Mouse (Mus musculus): ENCODE data around the gene Golph3l. TPM values are rescaled to one million over a fixed set of nuclear protein-coding genes. Genes with fewer than 3 reads are reported as not detected.

Golph3l gene
- polyA plus RNA-seq, 1 experiment from 2014 or later = 25.6 TPM

- H3K4me1 ChIP-seq (ENCODE audit: control insufficient read depth, insufficient read depth, low read depth, low read length) = peaks cover 29% of the 10 kb centered on the region
- peak; percentile 97 for ATAC-seq
- H3K27me3 ChIP-seq (replicated peaks; ENCODE audit: control insufficient read depth, insufficient read depth, low read length) = no peaks in the 10 kb centered on the region
- H3K27ac ChIP-seq (ENCODE audit: low read depth, low read length) = peak within 1 kb of the TSS; percentile 99
- peak within 1 kb of the TSS; percentile 57 for H3K4me3 ChIP-seq (ENCODE audit: low read length)
- peak within 1 kb of the TSS; percentile 84 for H3K9ac ChIP-seq (ENCODE audit: low read depth, low read length)
- H3K9me3 ChIP-seq (ENCODE audit: control insufficient read depth, low read length) = no peaks in the 10 kb centered on the region
- peaks cover 3% of the 10 kb centered on the region; the same call in 1 of the 2 replicates for H3K36me3 ChIP-seq (ENCODE audit: control insufficient read depth, insufficient read depth, low read length)
- peak within 1 kb of the TSS; percentile 94 for H3K4me2 ChIP-seq (ENCODE audit: low read length)
- under 1% methylated on average over 39 of the region's 43 CpGs for WGBS
Observed at GRCm38 (mm10) chr3:95658236-95658867, 69.6 kb downstream of the Golph3l start, which contains the start of gene Mcl1. Mcl1 (plus strand) TSS chr3:95658788.

GRCm38 (mm10) chr3:95658868-95659712 lies 70.4 kb downstream of the Golph3l start:
- peak overlapping the region; percentile 57 for H3K4me3 ChIP-seq (ENCODE audit: low read length)
- H3K27me3 ChIP-seq (replicated peaks; ENCODE audit: control insufficient read depth, insufficient read depth, low read length) = no peaks in the 10 kb centered on the region
- under 1% methylated on average over 95 of the region's 113 CpGs for WGBS
- peaks cover 34% of the 10 kb centered on the region for H3K4me1 ChIP-seq (ENCODE audit: control insufficient read depth, insufficient read depth, low read depth, low read length)
- H3K36me3 ChIP-seq (ENCODE audit: control insufficient read depth, insufficient read depth, low read length) = peaks cover 3% of the 10 kb centered on the region; the same call in 1 of the 2 replicates
- H3K9me3 ChIP-seq (ENCODE audit: control insufficient read depth, low read length) = no peaks in the 10 kb centered on the region
- H3K4me2 ChIP-seq (ENCODE audit: low read length) = peak overlapping the region; percentile 94
- peak overlapping the region; percentile 84 for H3K9ac ChIP-seq (ENCODE audit: low read depth, low read length)
- H3K27ac ChIP-seq (ENCODE audit: low read depth, low read length) = peak overlapping the region; percentile 99
- peak; percentile 83 for ATAC-seq

- Histone ChIP-seq H3K4me1 (ENCODE audit: control insufficient read depth, insufficient read depth, low read depth, low read length) (peaks cover 34% of the 10 kb centered on the region), H3K9me3 (ENCODE audit: control insufficient read depth, low read length) (no peaks in the 10 kb centered on the region), H3K36me3 (ENCODE audit: control insufficient read depth, insufficient read depth, low read length) (peaks cover 5% of the 10 kb centered on the region; the same call in 1 of the 2 replicates), H3K4me2 (ENCODE audit: low read length) (peak overlapping the region; percentile 94), H3K4me3 (ENCODE audit: low read length) (peak overlapping the region; percentile 57), H3K27ac (ENCODE audit: low read depth, low read length) (peak overlapping the region; percentile 99), H3K9ac (ENCODE audit: low read depth, low read length) (peak overlapping the region; percentile 84), H3K27me3 (replicated peaks; ENCODE audit: control insufficient read depth, insufficient read depth, low read length) (no peaks in the 10 kb centered on the region)
- no peak for ATAC-seq
- 3% methylated on average over 8 of the region's 8 CpGs for WGBS
Observed at GRCm38 (mm10) chr3:95659948-95660347, 71.2 kb downstream of the Golph3l start.

- H3K9ac ChIP-seq (ENCODE audit: low read depth, low read length) = peak overlapping the region; percentile 84
- WGBS = 49% methylated on average over 2 of the region's 2 CpGs
- H3K4me2 ChIP-seq (ENCODE audit: low read length) = peak overlapping the region; percentile 94
- H3K36me3 ChIP-seq (ENCODE audit: control insufficient read depth, insufficient read depth, low read length) = peaks cover 5% of the 10 kb centered on the region; the same call in 1 of the 2 replicates
- no peaks in the 10 kb centered on the region for H3K27me3 ChIP-seq (replicated peaks; ENCODE audit: control insufficient read depth, insufficient read depth, low read length)
- H3K4me3 ChIP-seq (ENCODE audit: low read length) = peak overlapping the region; percentile 57
- H3K9me3 ChIP-seq (ENCODE audit: control insufficient read depth, low read length) = no peaks in the 10 kb centered on the region
- no peak overlapping the region for H3K27ac ChIP-seq (ENCODE audit: low read depth, low read length)
- H3K4me1 ChIP-seq (ENCODE audit: control insufficient read depth, insufficient read depth, low read depth, low read length) = peaks cover 34% of the 10 kb centered on the region
- ATAC-seq = no peak
Observed at GRCm38 (mm10) chr3:95660788-95661478, 72.2 kb downstream of the Golph3l start.

- H3K4me1 ChIP-seq (ENCODE audit: control insufficient read depth, insufficient read depth, low read depth, low read length) = peaks cover 34% of the 10 kb centered on the region
- no peak for ATAC-seq
- no peaks in the 10 kb centered on the region for H3K9me3 ChIP-seq (ENCODE audit: control insufficient read depth, low read length)
- no peak overlapping the region; the same call in 1 of the 2 replicates for H3K4me3 ChIP-seq (ENCODE audit: low read length)
- H3K9ac ChIP-seq (ENCODE audit: low read depth, low read length) = no peak overlapping the region
- H3K27me3 ChIP-seq (replicated peaks; ENCODE audit: control insufficient read depth, insufficient read depth, low read length) = no peaks in the 10 kb centered on the region
- H3K27ac ChIP-seq (ENCODE audit: low read depth, low read length) = no peak overlapping the region
- 61% methylated on average over 7 of the region's 7 CpGs for WGBS
- H3K36me3 ChIP-seq (ENCODE audit: control insufficient read depth, insufficient read depth, low read length) = peaks cover 5% of the 10 kb centered on the region; the same call in 1 of the 2 replicates
- H3K4me2 ChIP-seq (ENCODE audit: low read length) = peak overlapping the region; percentile 27
Observed at GRCm38 (mm10) chr3:95661945-95662715, 73.4 kb downstream of the Golph3l start.

- Histone ChIP-seq H3K27ac (ENCODE audit: low read depth, low read length) (no peak overlapping the region), H3K9ac (ENCODE audit: low read depth, low read length) (no peak overlapping the region), H3K4me3 (ENCODE audit: low read length) (no peak overlapping the region; the same call in 1 of the 2 replicates), H3K27me3 (replicated peaks; ENCODE audit: control insufficient read depth, insufficient read depth, low read length) (no peaks in the 10 kb centered on the region), H3K4me1 (ENCODE audit: control insufficient read depth, insufficient read depth, low read depth, low read length) (peaks cover 37% of the 10 kb centered on the region), H3K36me3 (ENCODE audit: control insufficient read depth, insufficient read depth, low read length) (peaks cover 5% of the 10 kb centered on the region; the same call in 1 of the 2 replicates), H3K9me3 (ENCODE audit: control insufficient read depth, low read length) (no peaks in the 10 kb centered on the region), H3K4me2 (ENCODE audit: low read length) (0 out of 2 replicates have a peak overlapping the region, but pooled peaks have one; percentile 10)
- 84% methylated on average over 7 of the region's 7 CpGs for WGBS
- ATAC-seq = no peak
Observed at GRCm38 (mm10) chr3:95662724-95663449, 74.2 kb downstream of the Golph3l start.

- 87% methylated on average over 2 of the region's 2 CpGs for WGBS
- Histone ChIP-seq H3K4me3 (ENCODE audit: low read length) (no peak overlapping the region), H3K4me1 (ENCODE audit: control insufficient read depth, insufficient read depth, low read depth, low read length) (peaks cover 38% of the 10 kb centered on the region), H3K4me2 (ENCODE audit: low read length) (no peak overlapping the region), H3K36me3 (ENCODE audit: control insufficient read depth, insufficient read depth, low read length) (peaks cover 5% of the 10 kb centered on the region; the same call in 1 of the 2 replicates), H3K9me3 (ENCODE audit: control insufficient read depth, low read length) (no peaks in the 10 kb centered on the region), H3K27ac (ENCODE audit: low read depth, low read length) (no peak overlapping the region), H3K9ac (ENCODE audit: low read depth, low read length) (no peak overlapping the region), H3K27me3 (replicated peaks; ENCODE audit: control insufficient read depth, insufficient read depth, low read length) (no peaks in the 10 kb centered on the region)
- no peak for ATAC-seq
Observed at GRCm38 (mm10) chr3:95663486-95663885, 74.8 kb downstream of the Golph3l start.

Measured in hindbrain, embryonic 16.5 days (tissue).